Mouse (Mus musculus): ENCODE data around the gene Celf3. TPM values are rescaled to one million over a fixed set of nuclear protein-coding genes. Genes with fewer than 3 reads are reported as not detected.
A peak's percentile ranks its signal among the peaks of the same experiment; 100 is the strongest.

The Celf3 gene
- 1.1 and 1.7 TPM in 2 replicates for polyA plus RNA-seq (2016; fragmentation: Nextera tagmentation; extraction: Ambion mirVana)

DNA sequence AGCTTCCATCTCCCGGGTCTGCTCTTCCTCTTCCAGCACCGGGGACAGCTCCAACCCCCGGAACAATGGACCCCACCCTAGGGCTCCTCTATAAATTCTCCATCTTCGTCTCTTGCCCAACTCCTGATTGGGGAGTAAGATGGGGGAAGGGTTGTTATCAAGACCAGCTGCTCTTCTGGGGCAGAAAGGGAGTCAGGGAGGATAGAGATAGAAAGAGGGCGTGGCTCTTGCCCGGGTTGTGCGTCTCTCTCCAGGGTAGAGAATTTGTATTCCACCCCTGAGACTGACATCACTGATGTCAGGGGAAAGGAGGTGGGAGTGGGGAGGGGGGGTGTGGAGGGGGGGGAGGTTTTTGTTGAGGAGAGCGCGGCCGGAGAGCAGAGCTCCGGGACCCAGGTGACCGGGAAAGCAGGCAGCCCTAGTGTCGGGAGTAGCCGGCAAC, at the start of gene Celf3:
Celf3 (plus strand) TSS at position 315 of the 442 bp plus-strand sequence.
- Histone ChIP-seq H3K4me2 (peak within 1 kb of the TSS; percentile 38), H3K4me3 (no peak within 1 kb of the TSS), H3K9ac (no peak within 1 kb of the TSS), H3K4me1 (replicated peaks) (peaks cover 50% of the 10 kb centered on the region), H3K36me3 (no peaks in the 10 kb centered on the region), H3K27ac (ENCODE audit: poor library complexity, severe bottlenecking) (no peak within 1 kb of the TSS), H3K9me3 (replicated peaks) (no peaks in the 10 kb centered on the region), H3K27me3 (replicated peaks) (peaks cover 35% of the 10 kb centered on the region)
- ATAC-seq (ENCODE audit: insufficient number of reproducible peaks, low FRiP score), result no peak; the same call in 1 of the 2 replicates
- WGBS, result 2% methylated on average over 14 of the region's 14 CpGs

- ATAC-seq (ENCODE audit: insufficient number of reproducible peaks, low FRiP score), result no peak
- Histone ChIP-seq H3K4me1 (replicated peaks) (no peaks in the 10 kb centered on the region), H3K36me3 (no peaks in the 10 kb centered on the region), H3K27ac (ENCODE audit: poor library complexity, severe bottlenecking) (no peak overlapping the region), H3K9ac (no peak overlapping the region), H3K4me2 (no peak overlapping the region), H3K4me3 (no peak overlapping the region), H3K27me3 (replicated peaks) (no peaks in the 10 kb centered on the region), H3K9me3 (replicated peaks) (no peaks in the 10 kb centered on the region)
- WGBS, result 54% methylated on average over 2 of the region's 2 CpGs
These were observed 47.1 kb upstream of the Celf3 start for GRCm38 (mm10) chr3:94430980-94431379.

- H3K36me3 ChIP-seq, result no peaks in the 10 kb centered on the region
- 84% methylated on average over 2 of the region's 2 CpGs for WGBS
- H3K9ac ChIP-seq, result no peak overlapping the region
- H3K4me2 ChIP-seq, result no peak overlapping the region
- no peak overlapping the region for H3K27ac ChIP-seq (ENCODE audit: poor library complexity, severe bottlenecking)
- no peaks in the 10 kb centered on the region for H3K4me1 ChIP-seq (replicated peaks)
- no peaks in the 10 kb centered on the region for H3K9me3 ChIP-seq (replicated peaks)
- no peak for ATAC-seq (ENCODE audit: insufficient number of reproducible peaks, low FRiP score)
- H3K4me3 ChIP-seq, result no peak overlapping the region
- H3K27me3 ChIP-seq (replicated peaks), result peaks cover 2% of the 10 kb centered on the region; the same call in 1 of the 2 replicates
These were observed 43.8 kb upstream of the Celf3 start for GRCm38 (mm10) chr3:94434305-94434704.

DNA sequence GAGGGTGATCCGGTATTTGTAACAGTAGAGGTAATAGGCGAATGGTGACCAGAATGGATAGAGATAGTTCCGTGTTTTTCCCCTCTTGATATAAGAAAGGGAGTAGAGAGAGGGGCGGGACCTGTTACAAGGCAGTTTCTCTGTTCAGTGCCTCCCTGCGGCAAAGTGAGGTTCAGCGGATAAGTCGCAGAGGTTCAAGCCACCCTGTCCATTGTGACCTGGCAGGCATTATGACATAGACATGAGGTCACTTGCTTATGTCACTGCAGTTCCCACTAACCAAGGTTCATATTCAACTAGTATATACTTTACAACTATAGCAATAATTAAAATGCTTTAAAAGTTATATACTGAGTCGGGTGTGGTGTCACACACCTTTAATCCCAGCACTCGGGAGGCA, 41.7 kb upstream of the Celf3 start:
- no peak overlapping the region for H3K9ac ChIP-seq
- H3K4me2 ChIP-seq, result no peak overlapping the region
- H3K27ac ChIP-seq (ENCODE audit: poor library complexity, severe bottlenecking), result no peak overlapping the region
- H3K36me3 ChIP-seq, result no peaks in the 10 kb centered on the region
- no peaks in the 10 kb centered on the region for H3K9me3 ChIP-seq (replicated peaks)
- no peak overlapping the region for H3K4me3 ChIP-seq
- WGBS, result 76% methylated on average over 9 of the region's 9 CpGs
- ATAC-seq (ENCODE audit: insufficient number of reproducible peaks, low FRiP score), result no peak
- no peaks in the 10 kb centered on the region for H3K4me1 ChIP-seq (replicated peaks)
- peaks cover 12% of the 10 kb centered on the region for H3K27me3 ChIP-seq (replicated peaks)

- Histone ChIP-seq H3K36me3 (peaks cover 16% of the 10 kb centered on the region), H3K27me3 (replicated peaks) (peaks cover 12% of the 10 kb centered on the region), H3K4me3 (no peak overlapping the region), H3K4me2 (no peak overlapping the region), H3K4me1 (replicated peaks) (peaks cover 7% of the 10 kb centered on the region), H3K9ac (no peak overlapping the region), H3K9me3 (replicated peaks) (no peaks in the 10 kb centered on the region), H3K27ac (ENCODE audit: poor library complexity, severe bottlenecking) (no peak overlapping the region)
- no peak for ATAC-seq (ENCODE audit: insufficient number of reproducible peaks, low FRiP score)
- WGBS, result 37% methylated on average over 3 of the region's 3 CpGs
These were observed 36.9 kb upstream of the Celf3 start for GRCm38 (mm10) chr3:94441182-94441581.

DNA sequence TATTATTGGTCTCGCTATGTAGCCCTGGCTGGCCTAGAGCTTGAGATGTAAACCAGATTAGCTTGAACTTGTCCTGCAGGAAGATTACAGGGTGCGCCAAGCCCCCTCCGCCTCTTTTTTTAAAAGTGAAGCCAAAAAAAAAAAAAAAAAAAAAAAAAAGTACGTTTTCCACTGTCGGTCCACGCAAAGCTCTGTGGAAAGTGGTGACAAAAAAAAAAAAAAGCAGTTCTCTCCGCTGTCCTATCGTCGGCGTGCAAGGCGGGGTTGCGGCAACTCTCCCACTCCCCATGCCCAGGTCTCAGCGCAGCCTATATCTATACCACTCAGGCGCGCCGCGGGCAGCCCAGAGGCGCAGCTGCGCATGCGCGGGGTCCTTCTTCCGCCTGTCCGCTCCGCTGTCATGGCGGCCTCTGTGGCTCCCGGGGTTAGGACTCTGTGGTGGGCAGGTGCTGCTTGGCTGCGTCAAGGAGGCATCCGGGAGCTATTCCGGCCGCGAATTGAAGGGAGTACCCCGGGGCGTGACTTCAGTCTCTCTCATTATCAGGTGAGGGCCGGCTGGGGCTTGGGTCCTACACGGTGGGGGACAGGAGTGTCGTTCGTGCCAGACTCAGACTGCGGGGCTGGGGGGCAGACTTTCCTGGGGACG, 35.0 kb upstream of the Celf3 start, which contains the start of gene Mrpl9:
Mrpl9 (plus strand) TSS at position 368 of the 646 bp plus-strand sequence.
- Histone ChIP-seq H3K27me3 (replicated peaks) (peaks cover 12% of the 10 kb centered on the region), H3K9me3 (replicated peaks) (no peaks in the 10 kb centered on the region), H3K9ac (peak within 1 kb of the TSS; percentile 94), H3K4me2 (peak within 1 kb of the TSS; percentile 92), H3K4me1 (replicated peaks) (peaks cover 7% of the 10 kb centered on the region), H3K4me3 (peak within 1 kb of the TSS; percentile 85), H3K36me3 (peaks cover 35% of the 10 kb centered on the region), H3K27ac (ENCODE audit: poor library complexity, severe bottlenecking) (peak within 1 kb of the TSS; percentile 55)
- peak; percentile 96 for ATAC-seq (ENCODE audit: insufficient number of reproducible peaks, low FRiP score)
- WGBS, result under 1% methylated on average over 39 of the region's 39 CpGs

DNA sequence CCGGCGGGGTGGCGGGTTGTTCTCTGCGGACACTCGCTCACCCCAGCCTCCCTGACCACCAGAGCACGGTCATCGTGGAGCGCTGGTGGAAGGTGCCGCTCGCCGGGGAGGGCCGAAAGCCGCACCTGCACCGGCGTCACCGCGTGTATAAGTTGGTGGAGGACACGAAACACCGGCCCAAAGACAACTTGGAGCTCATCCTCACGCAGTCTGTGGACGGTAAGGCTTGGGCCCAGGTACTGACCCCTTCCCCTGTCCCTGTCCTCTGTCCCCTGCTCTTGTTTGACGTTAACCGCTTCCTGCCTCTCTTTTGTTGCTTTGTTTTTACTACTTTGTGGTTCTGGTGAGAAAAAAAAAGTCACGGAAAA, 34.5 kb upstream of the Celf3 start, which contains the start of gene Oaz3:
Oaz3 (minus strand) TSS at position 319 of the 368 bp plus-strand sequence.
- WGBS, result 1% methylated on average over 24 of the region's 24 CpGs
- peak; percentile 77 for ATAC-seq (ENCODE audit: insufficient number of reproducible peaks, low FRiP score)

DNA sequence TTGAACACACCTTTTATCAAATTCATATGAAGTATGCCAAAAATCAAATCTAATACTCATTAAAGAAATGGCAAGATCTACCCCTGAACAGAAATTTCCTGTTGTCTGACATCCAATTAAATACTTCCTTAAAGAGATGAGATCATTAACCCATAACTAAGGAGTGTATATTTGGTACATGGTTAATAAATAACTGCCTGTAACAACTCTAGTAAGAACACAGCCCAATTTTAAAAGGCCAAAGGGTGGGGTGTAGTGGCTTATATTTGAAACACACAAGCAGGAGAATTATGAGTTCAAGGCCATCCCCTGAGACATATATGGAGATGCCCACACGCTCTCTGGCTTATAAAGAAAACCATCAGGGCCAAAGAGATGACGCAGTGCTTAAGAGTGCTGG, 28.7 kb upstream of the Celf3 start:
- H3K4me2 ChIP-seq, result no peak overlapping the region
- no peak for ATAC-seq (ENCODE audit: insufficient number of reproducible peaks, low FRiP score)
- H3K36me3 ChIP-seq, result peaks cover 52% of the 10 kb centered on the region
- no peaks in the 10 kb centered on the region for H3K9me3 ChIP-seq (replicated peaks)
- 94% methylated on average over 2 of the region's 2 CpGs for WGBS
- no peak overlapping the region for H3K27ac ChIP-seq (ENCODE audit: poor library complexity, severe bottlenecking)
- no peaks in the 10 kb centered on the region for H3K27me3 ChIP-seq (replicated peaks)
- H3K4me3 ChIP-seq, result no peak overlapping the region
- H3K4me1 ChIP-seq (replicated peaks), result peaks cover 1% of the 10 kb centered on the region
- H3K9ac ChIP-seq, result no peak overlapping the region

More for the DNA sequence above, 34.5 kb upstream of the Celf3 start, which contains the start of gene Oaz3:
- peaks cover 12% of the 10 kb centered on the region for H3K27me3 ChIP-seq (replicated peaks)
- H3K4me3 ChIP-seq, result peak within 1 kb of the TSS; percentile 85
- peak within 1 kb of the TSS; percentile 55 for H3K27ac ChIP-seq (ENCODE audit: poor library complexity, severe bottlenecking)
- peak within 1 kb of the TSS; percentile 92 for H3K4me2 ChIP-seq
- peak within 1 kb of the TSS; percentile 94 for H3K9ac ChIP-seq
- peaks cover 7% of the 10 kb centered on the region for H3K4me1 ChIP-seq (replicated peaks)
- no peaks in the 10 kb centered on the region for H3K9me3 ChIP-seq (replicated peaks)
- H3K36me3 ChIP-seq, result peaks cover 40% of the 10 kb centered on the region

- Histone ChIP-seq H3K27ac (ENCODE audit: poor library complexity, severe bottlenecking) (no peak overlapping the region), H3K9ac (no peak overlapping the region)
These were observed 21.5 kb upstream of the Celf3 start for GRCm38 (mm10) chr3:94456529-94457000.

DNA sequence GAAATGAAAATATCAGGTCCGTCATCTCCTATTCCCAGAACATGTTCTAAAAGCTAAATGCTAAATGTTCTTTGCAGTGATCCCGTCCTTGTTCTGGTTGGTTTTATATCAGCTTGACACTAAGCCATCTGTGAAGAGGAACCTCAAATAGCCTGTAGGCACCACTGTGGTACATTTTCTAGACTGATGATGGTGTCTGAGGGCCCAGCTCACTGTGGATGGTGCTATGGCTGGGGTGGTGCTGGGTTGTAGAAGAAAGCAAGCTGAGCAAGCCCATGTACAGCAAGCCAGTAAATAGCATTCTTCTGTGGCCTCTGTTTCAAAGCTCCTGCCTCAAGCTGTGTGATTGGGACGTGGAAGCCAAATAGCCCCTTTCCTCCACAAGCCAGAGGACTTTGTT, 21.0 kb upstream of the Celf3 start:
- Histone ChIP-seq H3K4me3 (no peak overlapping the region), H3K4me2 (no peak overlapping the region; the same call in 1 of the 2 replicates), H3K27ac (ENCODE audit: poor library complexity, severe bottlenecking) (no peak overlapping the region), H3K36me3 (no peaks in the 10 kb centered on the region), H3K4me1 (replicated peaks) (no peaks in the 10 kb centered on the region), H3K9me3 (replicated peaks) (peaks cover 4% of the 10 kb centered on the region), H3K9ac (no peak overlapping the region), H3K27me3 (replicated peaks) (peaks cover 7% of the 10 kb centered on the region)
- ATAC-seq (ENCODE audit: insufficient number of reproducible peaks, low FRiP score), result no peak
- WGBS, result 70% methylated on average over 3 of the region's 3 CpGs

More at GRCm38 (mm10) chr3:94456529-94457000, 21.5 kb upstream of the Celf3 start:
- WGBS, result 2% methylated on average over 12 of the region's 12 CpGs
- peak; percentile 82 for ATAC-seq (ENCODE audit: insufficient number of reproducible peaks, low FRiP score)
- Histone ChIP-seq H3K36me3 (no peaks in the 10 kb centered on the region), H3K27me3 (replicated peaks) (peaks cover 7% of the 10 kb centered on the region), H3K4me2 (peak overlapping the region; percentile 63), H3K9me3 (replicated peaks) (peaks cover 4% of the 10 kb centered on the region), H3K4me1 (replicated peaks) (no peaks in the 10 kb centered on the region), H3K4me3 (peak overlapping the region; percentile 42)

GRCm38 (mm10) chr3:94459834-94460233, 18.3 kb upstream of the Celf3 start:
- Histone ChIP-seq H3K4me2 (no peak overlapping the region), H3K9ac (no peak overlapping the region), H3K27ac (ENCODE audit: poor library complexity, severe bottlenecking) (no peak overlapping the region), H3K4me3 (no peak overlapping the region), H3K9me3 (replicated peaks) (peaks cover 4% of the 10 kb centered on the region), H3K4me1 (replicated peaks) (peaks cover 5% of the 10 kb centered on the region; the same call in 1 of the 2 replicates), H3K27me3 (replicated peaks) (peaks cover 7% of the 10 kb centered on the region), H3K36me3 (no peaks in the 10 kb centered on the region)
- no peak for ATAC-seq (ENCODE audit: insufficient number of reproducible peaks, low FRiP score)
- 90% methylated on average over 2 of the region's 2 CpGs for WGBS

All from heart, embryonic 12.5 days (tissue).